Mouse (Mus musculus): Measurements from ENCODE around the gene Fgf16. TPM values are rescaled to one million over a fixed set of nuclear protein-coding genes. Genes with fewer than 3 reads are reported as not detected.

Fgf16 gene
- polyA plus RNA-seq, 1 experiment from 2014 or later: not detected

Other genes starting within 250 kb of the Fgf16 start
- gene Atrx, start 165.1 kb downstream of the Fgf16 start, polyA plus RNA-seq (2014; fragmentation: Nextera tagmentation; extraction: Ambion mirVana): 216 and 244 TPM in 2 replicates
- 63.2 and 68.1 TPM in 2 replicates for gene Magt1, start 247.6 kb downstream of the Fgf16 start, polyA plus RNA-seq (2014; fragmentation: Nextera tagmentation; extraction: Ambion mirVana)

All from limb, embryonic 11.5 days (tissue).